Mouse (Mus musculus) liver, embryonic 14.5 days (tissue): Measurements from ENCODE around the gene Hmgcl. TPM values are rescaled to one million over a fixed set of nuclear protein-coding genes. Genes with fewer than 3 reads are reported as not detected.

Experiments used
- ATAC-seq: fragments of 200-750 bp; cut with Nextera tagmentation; 2 replicates; pipeline ENCODE4 v1.8.0; 2017; ENCODE audit warnings: moderate number of reproducible peaks, mild to moderate bottlenecking, moderate library complexity; ENCODE audit not compliant: insufficient read depth
- DNase-seq, 3 experiments: peaks; one replicate each; pipeline ENCODE4 v3.0.0-alpha.2; 2012 to 2013; ENCODE audit warnings: low read depth in 3 of 3, low spot score in 3 of 3
- H3K27ac ChIP-seq: fragments of 300-500 bp; sonication (generic); 2 replicates; pipeline ENCODE4 v1.5.1; 2014; ENCODE audit warnings: moderate library complexity, mild to moderate bottlenecking, control low read depth, inconsistent platforms
- H3K27me3 ChIP-seq: fragments of 300-500 bp; sonication (generic); 2 replicates; pipeline ENCODE4 v1.6.1; 2014; ENCODE audit warnings: mild to moderate bottlenecking, low read length, moderate library complexity; ENCODE audit not compliant: control insufficient read depth, insufficient read depth
- H3K36me3 ChIP-seq: fragments of 300-500 bp; sonication (generic); replicated peaks from 2 replicates; pipeline ENCODE4 v1.6.1; 2014; ENCODE audit warnings: low read depth; ENCODE audit not compliant: control insufficient read depth, insufficient read depth
- H3K4me1 ChIP-seq, 2 experiments: fragments of 200-500 bp in 1 of 2; fragments of 300-500 bp in 1 of 2; sonication (generic) in 1 of 2; replicated peaks; 2 replicates each; pipeline ENCODE4 v1.6.1; 2012 to 2014; ENCODE audit warnings: antibody characterized with exemption in 1 of 2, inconsistent platforms in 1 of 2, low read length in 1 of 2; ENCODE audit not compliant: control insufficient read depth in 2 of 2, insufficient read depth in 2 of 2
- H3K4me2 ChIP-seq: fragments of 300-500 bp; sonication (generic); 2 replicates; pipeline ENCODE4 v1.6.1; 2014; ENCODE audit warnings: low read depth, mild to moderate bottlenecking, control low read depth, moderate library complexity
- H3K4me3 ChIP-seq, 2 experiments: fragments of 200-500 bp in 1 of 2; fragments of 300-500 bp in 1 of 2; sonication (generic) in 1 of 2; 2 replicates each; pipeline ENCODE4 v1.5.1; 2012 to 2014; ENCODE audit warnings: low read depth in 2 of 2, low read length in 2 of 2, mild to moderate bottlenecking in 2 of 2, control low read depth in 1 of 2, inconsistent platforms in 1 of 2, moderate library complexity in 1 of 2; ENCODE audit not compliant: insufficient read depth in 1 of 2
- H3K9ac ChIP-seq: fragments of 300-500 bp; sonication (generic); replicated peaks from 2 replicates; pipeline ENCODE4 v1.6.1; 2014; ENCODE audit warnings: mild to moderate bottlenecking, control low read depth, moderate library complexity
- H3K9me3 ChIP-seq: fragments of 300-500 bp; sonication (generic); 2 replicates; pipeline ENCODE4 v1.6.1; 2016; ENCODE audit warnings: low read length, mixed read lengths; ENCODE audit not compliant: control insufficient read depth
- CTCF ChIP-seq: IDR thresholded peaks from 2 replicates; pipeline ENCODE4 v1.5.1; 2016; ENCODE audit warnings: antibody characterized with exemption, low read depth, control low read depth
- EP300 ChIP-seq: IDR thresholded peaks from 2 replicates; pipeline ENCODE4 v1.6.1; 2016; ENCODE audit warnings: antibody characterized with exemption, low read depth
- WGBS: fragments of 180-500 bp; shearing (Covaris S2); extraction: QIAGEN DNeasy Blood & Tissue Kit; methylation state at CpG from one replicate; pipeline ENCODE4 v1.1.7; 2014; ENCODE audit not compliant: insufficient replicate concordance; 5-methylcytosine and 5-hydroxymethylcytosine counted together
- polyA plus RNA-seq, 2 experiments: library from polyadenylated mRNA; depleted of rRNA in 1 of 2; stranded (reverse) in 1 of 2; unstranded in 1 of 2; fragments of >200 nt; fragmentation: Nextera tagmentation in 1 of 2; extraction: Ambion mirVana in 1 of 2; gene quantifications; 2 replicates each; pipeline versions ENCODE4 v1.2.1 to v1.2.3; 2012 to 2014

Gene Hmgcl
- polyA plus RNA-seq, 2 experiments: 43.4 to 71.9 TPM

GRCm38 (mm10) chr4:135912835-135913234 is 33.4 kb upstream of the Hmgcl start:
- no peaks in the 10 kb centered on the region for H3K36me3 ChIP-seq
- no peak overlapping the region for H3K4me2 ChIP-seq
- peaks cover 9 to 20% of the 10 kb centered on the region in 2 experiments for H3K4me1 ChIP-seq
- ATAC-seq: peak; percentile 31; the same call in 1 of the 2 replicates
- 19% methylated on average over 3 of the region's 3 CpGs for WGBS
- H3K9me3 ChIP-seq: no peaks in the 10 kb centered on the region
- no peak overlapping the region for H3K27ac ChIP-seq
- H3K4me3 ChIP-seq: no peak overlapping the region
- no peaks in the 10 kb centered on the region for H3K27me3 ChIP-seq
- DNase-seq: no peak
- no peak overlapping the region; the same call in 1 of the 2 replicates for H3K9ac ChIP-seq
- TF ChIP-seq CTCF: no peak
- TF ChIP-seq EP300: no peak

DNA sequence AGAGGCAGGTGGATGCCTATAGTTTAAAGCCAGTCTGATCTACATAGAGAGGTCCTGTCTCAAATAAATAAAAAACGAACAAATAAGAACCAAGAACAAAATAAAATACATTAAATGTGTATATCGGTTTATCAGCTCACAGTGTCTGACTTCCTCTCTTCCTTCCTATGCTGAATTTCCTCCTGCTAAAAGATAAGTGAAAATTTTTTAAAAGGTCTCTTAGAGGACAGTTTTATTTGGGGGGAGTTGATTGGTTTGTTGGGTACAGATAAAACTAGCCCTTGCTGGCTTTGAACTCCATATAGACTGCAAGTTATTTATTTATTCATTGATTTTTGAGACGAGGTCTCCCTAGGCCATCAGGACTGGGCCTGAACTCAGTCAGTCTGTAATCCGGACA is 32.8 kb upstream of the Hmgcl start:
- Histone ChIP-seq H3K4me3 (no peak overlapping the region), H3K4me2 (0 out of 2 replicates have a peak overlapping the region, but pooled peaks have one; percentile 6)
- no peak for ATAC-seq

DNA sequence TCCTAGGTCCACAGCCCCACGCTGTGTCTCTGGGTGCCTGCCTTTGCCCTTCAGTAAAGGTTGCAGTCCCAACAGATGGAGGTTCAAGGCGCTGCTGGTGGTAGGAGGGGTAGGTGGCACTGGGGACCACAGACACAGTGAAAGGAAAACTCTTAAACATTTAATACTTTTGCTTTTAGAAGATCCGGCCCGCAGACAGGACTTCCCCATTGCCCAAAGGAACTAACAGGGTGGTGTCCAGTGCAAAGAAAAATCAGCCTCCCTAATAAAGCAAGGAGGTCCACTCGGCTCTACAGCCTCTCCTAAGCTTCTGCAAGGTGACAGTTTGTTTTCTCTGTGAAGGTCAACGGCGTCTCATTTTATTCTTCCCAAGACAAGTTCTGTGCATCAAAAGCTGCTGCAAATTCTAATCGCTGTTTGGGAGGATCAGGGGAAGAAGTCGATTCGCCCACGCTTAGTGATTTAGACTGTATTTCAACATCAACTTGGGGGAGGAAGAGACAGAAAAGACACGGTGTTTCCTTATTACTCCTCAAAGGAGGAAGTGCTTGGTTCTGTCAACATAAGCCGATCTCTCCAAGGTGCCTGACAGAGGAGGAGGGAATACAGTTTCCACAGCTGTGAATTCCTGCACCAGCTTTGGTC is 27.5 kb upstream of the Hmgcl start:
- Histone ChIP-seq H3K27me3 (no peaks in the 10 kb centered on the region), H3K27ac (no peak overlapping the region), H3K9ac (no peak overlapping the region), H3K4me1 (peaks cover 4 to 15% of the 10 kb centered on the region in 2 experiments; a peak in 3 of 4 replicates), H3K9me3 (no peaks in the 10 kb centered on the region), H3K4me3 (no peak overlapping the region), H3K36me3 (no peaks in the 10 kb centered on the region), H3K4me2 (no peak overlapping the region)
- 45% methylated on average over 13 of the region's 13 CpGs for WGBS
- ATAC-seq: no peak
- no peak for DNase-seq
- TF ChIP-seq EP300 (no peak), CTCF (no peak)

More for the DNA sequence above, 32.8 kb upstream of the Hmgcl start:
- no peaks in the 10 kb centered on the region for H3K36me3 ChIP-seq
- no peak overlapping the region for H3K9ac ChIP-seq
- no peak for DNase-seq
- TF ChIP-seq CTCF: no peak
- TF ChIP-seq EP300: peak; percentile 27; the same call in 1 of the 2 replicates
- no peak overlapping the region for H3K27ac ChIP-seq
- H3K9me3 ChIP-seq: no peaks in the 10 kb centered on the region
- 15% methylated on average over 4 of the region's 4 CpGs for WGBS
- H3K27me3 ChIP-seq: no peaks in the 10 kb centered on the region
- H3K4me1 ChIP-seq: peaks cover 9 to 22% of the 10 kb centered on the region in 2 experiments

- Histone ChIP-seq H3K27ac (no peak overlapping the region), H3K9me3 (no peaks in the 10 kb centered on the region), H3K9ac (no peak overlapping the region), H3K4me1 (peaks cover 4 to 13% of the 10 kb centered on the region in 2 experiments; a peak in 3 of 4 replicates), H3K36me3 (no peaks in the 10 kb centered on the region), H3K4me2 (no peak overlapping the region), H3K27me3 (no peaks in the 10 kb centered on the region), H3K4me3 (no peak overlapping the region)
- WGBS: 63% methylated on average over 3 of the region's 3 CpGs
- ATAC-seq (no peak), DNase-seq (no peak)
- TF ChIP-seq CTCF (no peak), EP300 (no peak)
Measured at GRCm38 (mm10) chr4:135919280-135919639, 27.0 kb upstream of the Hmgcl start.

- DNase-seq (peak; percentile 92 to 94 (median 93)), ATAC-seq (peak; percentile 93)
- Histone ChIP-seq H3K9me3 (no peaks in the 10 kb centered on the region), H3K36me3 (no peaks in the 10 kb centered on the region), H3K27ac (no peak within 1 kb of the TSS; the same call in 1 of the 2 replicates), H3K4me3 (peak within 1 kb of the TSS; percentile 74 to 95), H3K4me2 (peak within 1 kb of the TSS; percentile 93), H3K9ac (peak within 1 kb of the TSS; percentile 69), H3K27me3 (no peaks in the 10 kb centered on the region), H3K4me1 (peaks cover 4 to 13% of the 10 kb centered on the region in 2 experiments; a peak in 3 of 4 replicates)
- WGBS: under 1% methylated on average over 60 of the region's 60 CpGs
- peak; percentile 94 for TF ChIP-seq CTCF
- no peak for TF ChIP-seq EP300
Measured at GRCm38 (mm10) chr4:135920304-135921241, 25.7 kb upstream of the Hmgcl start, which contains the start of gene Fuca1. Gene Fuca1, plus strand, starts transcription at chr4:135920735.
